Mouse (Mus musculus): ENCODE results near the gene Tusc1. TPM values are rescaled to one million over a fixed set of nuclear protein-coding genes. Genes with fewer than 3 reads are reported as not detected.

Gene Tusc1
- polyA plus RNA-seq (2012; ENCODE audit: low replicate concordance): 14.8 and 35.7 TPM in 2 replicates

DNA sequence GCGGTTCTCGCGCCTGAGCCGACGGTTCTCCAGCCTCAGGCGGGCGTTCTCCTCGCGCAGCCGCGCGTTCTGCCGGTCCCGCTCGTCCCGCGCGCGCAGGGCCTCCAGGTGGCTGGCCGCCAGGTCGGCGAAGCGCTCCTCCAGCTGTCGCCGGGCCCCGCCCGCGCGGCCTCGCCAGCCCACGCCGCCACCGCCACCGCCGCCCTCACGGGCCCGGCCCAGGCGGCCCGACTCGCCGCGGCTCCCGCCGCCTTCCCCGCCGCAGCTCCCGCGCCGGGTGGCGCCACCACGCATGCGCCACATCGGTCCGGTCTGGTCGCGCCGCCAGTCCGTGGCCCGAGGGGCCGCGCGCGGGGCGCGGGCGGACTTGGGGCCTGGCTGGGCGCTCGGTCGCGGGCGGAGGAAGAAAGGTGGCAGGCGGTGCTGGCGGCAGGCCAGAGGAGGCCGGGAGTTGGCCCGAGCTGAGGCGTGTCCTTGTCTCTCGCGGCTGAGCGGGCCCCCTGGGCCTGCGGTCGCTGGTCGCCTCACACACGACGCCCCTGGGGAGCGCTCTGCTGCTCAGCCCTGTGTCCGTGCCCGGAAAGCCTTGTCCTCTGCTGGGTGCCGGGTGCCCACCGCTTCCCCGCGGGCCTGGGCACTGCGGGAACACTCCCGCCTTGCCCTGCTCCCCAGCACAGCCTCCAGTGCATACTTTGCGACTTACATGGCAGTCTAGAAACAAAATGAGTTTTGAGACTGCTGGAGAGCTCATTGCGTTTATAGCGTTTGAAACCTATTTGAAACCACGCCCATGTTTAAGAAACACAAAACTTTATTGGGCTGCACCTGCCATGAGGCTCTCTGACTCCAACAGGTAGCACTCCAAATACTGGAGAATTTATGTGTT, at the start of gene Tusc1:
Tusc1 (minus strand) TSS at position 394 of the 886 bp plus-strand sequence.

